Mouse (Mus musculus): ENCODE results near the gene Pparg. TPM values are rescaled to one million over a fixed set of nuclear protein-coding genes. Genes with fewer than 3 reads are reported as not detected.

Pparg gene
- polyA plus RNA-seq, 1 experiment from 2014 or later, result 17.9 TPM

DNA sequence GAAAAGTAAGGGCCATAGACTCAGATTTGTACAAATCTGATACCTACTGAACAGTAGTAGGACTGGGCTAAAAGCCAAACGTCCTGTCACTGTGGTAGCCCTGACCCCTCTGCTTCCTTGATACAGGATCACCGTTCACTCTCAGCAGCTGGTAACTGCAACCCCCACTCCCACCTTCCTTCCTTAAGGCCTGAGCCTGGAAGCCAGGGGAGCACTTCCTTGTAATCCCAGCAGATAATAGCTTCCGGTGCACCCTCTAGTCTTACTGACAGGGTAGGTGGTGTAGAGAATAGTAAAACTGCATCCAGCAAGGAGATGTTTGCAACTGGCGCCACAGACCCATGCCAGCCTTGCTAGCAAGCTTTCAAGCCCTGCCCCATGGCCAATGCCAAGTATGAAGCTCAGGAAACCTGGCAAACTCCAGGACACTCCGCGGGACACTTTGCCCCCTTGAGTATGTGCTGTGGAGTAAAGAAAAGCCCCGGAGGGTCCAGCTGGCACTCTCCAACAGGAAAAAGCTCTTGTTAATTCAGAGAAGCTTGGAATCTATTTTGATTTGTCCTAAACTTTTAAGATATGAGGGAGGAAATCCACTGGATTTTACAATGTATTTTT, 116.4 kb downstream of the Pparg start:
- 52% methylated on average over 7 of the region's 7 CpGs for WGBS
- Histone ChIP-seq H3K9ac (no peak overlapping the region), H3K4me2 (replicated peaks) (no peak overlapping the region), H3K36me3 (no peaks in the 10 kb centered on the region), H3K4me1 (replicated peaks) (peaks cover 26% of the 10 kb centered on the region), H3K27ac (no peak overlapping the region), H3K4me3 (replicated peaks) (no peak overlapping the region), H3K27me3 (replicated peaks) (no peaks in the 10 kb centered on the region), H3K9me3 (no peaks in the 10 kb centered on the region)
- no peak for ATAC-seq

DNA sequence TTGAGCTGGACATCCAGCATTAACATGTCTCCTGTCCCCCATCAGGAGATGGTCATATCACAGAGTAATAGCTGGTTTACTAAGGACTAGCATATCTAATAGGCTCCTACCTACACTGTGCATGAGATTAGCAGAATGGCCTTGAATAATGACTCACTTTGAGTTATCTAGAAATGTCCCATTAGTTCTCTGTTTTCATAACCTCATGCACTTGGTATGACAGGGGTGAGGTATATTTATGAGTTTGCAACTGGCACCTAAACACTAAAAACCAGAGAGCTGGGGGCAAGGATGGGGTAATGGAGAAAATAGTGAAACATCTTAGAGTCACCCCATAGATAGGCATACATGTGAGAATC, 119.2 kb downstream of the Pparg start:
- Histone ChIP-seq H3K36me3 (no peaks in the 10 kb centered on the region), H3K27me3 (replicated peaks) (no peaks in the 10 kb centered on the region), H3K27ac (peak overlapping the region; percentile 78), H3K4me1 (replicated peaks) (peaks cover 26% of the 10 kb centered on the region), H3K4me2 (replicated peaks) (no peak overlapping the region), H3K9me3 (no peaks in the 10 kb centered on the region), H3K4me3 (replicated peaks) (no peak overlapping the region), H3K9ac (no peak overlapping the region)
- ATAC-seq, result peak; percentile 72

DNA sequence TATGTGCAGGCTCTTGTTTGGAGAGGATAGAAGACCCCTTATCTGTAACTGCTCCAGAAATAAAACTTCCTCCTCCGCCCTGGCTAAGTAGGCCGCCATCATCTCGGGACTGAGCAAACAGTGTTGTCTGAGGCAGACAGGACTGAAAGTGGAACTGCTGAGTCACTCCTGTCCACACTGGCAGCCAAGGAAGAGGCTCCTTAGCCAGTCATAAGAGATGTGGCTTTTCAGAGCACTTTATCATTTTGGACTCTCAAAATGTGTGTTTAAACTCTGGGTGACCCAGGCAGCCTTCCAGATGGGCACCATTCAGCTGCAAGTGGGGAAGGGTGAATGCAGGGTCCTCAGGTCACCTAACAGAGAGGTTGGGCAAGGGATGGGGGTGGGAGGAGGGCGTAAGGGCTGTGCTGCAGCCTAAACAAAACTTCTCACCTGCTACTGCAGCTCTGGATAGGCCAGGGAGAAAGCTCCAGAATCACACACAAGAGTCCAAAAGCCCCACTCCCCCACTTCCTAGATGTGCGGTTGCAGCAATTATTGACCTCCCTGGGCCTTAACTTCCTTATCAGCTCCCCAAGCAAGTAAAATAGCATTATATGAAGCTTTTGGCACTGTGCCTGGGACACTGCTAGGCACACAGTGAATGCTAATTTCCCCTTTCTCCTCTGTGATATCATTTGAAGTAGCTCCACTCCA, 119.7 kb downstream of the Pparg start:
- H3K4me1 ChIP-seq (replicated peaks), result peaks cover 26% of the 10 kb centered on the region
- H3K36me3 ChIP-seq, result no peaks in the 10 kb centered on the region
- H3K4me2 ChIP-seq (replicated peaks), result peak overlapping the region; percentile 20; the same call in 1 of the 2 replicates
- peak; percentile 93 for ATAC-seq
- WGBS, result 21% methylated on average over 5 of the region's 5 CpGs
- H3K27me3 ChIP-seq (replicated peaks), result no peaks in the 10 kb centered on the region
- H3K4me3 ChIP-seq (replicated peaks), result no peak overlapping the region
- H3K9me3 ChIP-seq, result no peaks in the 10 kb centered on the region
- no peak overlapping the region for H3K9ac ChIP-seq
- H3K27ac ChIP-seq, result peak overlapping the region; percentile 78

DNA sequence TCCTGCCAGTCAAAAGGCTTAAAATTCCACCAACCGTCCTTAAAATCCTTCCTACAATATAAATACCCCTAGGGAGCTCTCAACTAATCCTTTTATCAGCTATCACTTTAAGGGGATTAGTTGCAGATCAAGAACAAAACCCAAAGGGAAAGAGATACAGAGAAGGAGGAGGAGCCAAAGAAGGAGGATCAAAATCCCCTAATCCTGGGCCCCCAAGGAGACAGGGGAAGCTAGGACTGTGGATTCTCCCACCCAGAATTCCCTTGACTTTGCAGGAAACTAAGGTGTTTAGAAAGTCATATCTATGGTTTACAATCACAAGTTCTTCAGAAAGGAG, 120.2 kb downstream of the Pparg start:
- Histone ChIP-seq H3K36me3 (no peaks in the 10 kb centered on the region), H3K4me1 (replicated peaks) (peaks cover 26% of the 10 kb centered on the region), H3K9me3 (no peaks in the 10 kb centered on the region), H3K9ac (no peak overlapping the region), H3K27me3 (replicated peaks) (no peaks in the 10 kb centered on the region), H3K4me3 (replicated peaks) (no peak overlapping the region), H3K27ac (0 out of 2 replicates have a peak overlapping the region, but pooled peaks have one; percentile 78), H3K4me2 (replicated peaks) (no peak overlapping the region)
- ATAC-seq, result no peak
- 4% methylated on average over 1 of the region's 1 CpGs for WGBS

DNA sequence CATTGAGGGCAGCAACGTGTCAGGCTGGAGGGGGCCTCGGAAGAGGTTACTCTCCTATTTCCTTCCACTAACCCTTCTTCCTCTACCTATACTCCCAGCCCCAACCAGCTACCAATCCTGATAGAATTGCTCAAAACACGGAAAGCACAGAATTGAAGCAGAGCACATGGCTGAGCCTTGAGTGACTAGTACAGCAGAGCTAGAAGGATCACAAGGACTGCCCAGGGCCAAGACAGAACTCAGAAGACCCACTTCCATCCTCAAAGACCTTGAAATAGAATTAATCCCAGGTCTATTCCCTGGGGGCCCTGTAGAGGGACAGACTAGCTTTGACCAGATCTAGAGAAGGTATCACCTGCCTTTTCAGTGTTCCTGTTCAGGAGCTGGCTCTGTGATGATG, 120.9 kb downstream of the Pparg start:
- H3K9me3 ChIP-seq, result no peaks in the 10 kb centered on the region
- H3K4me1 ChIP-seq (replicated peaks), result peaks cover 24% of the 10 kb centered on the region
- no peak for ATAC-seq
- H3K36me3 ChIP-seq, result no peaks in the 10 kb centered on the region
- no peaks in the 10 kb centered on the region for H3K27me3 ChIP-seq (replicated peaks)
- H3K9ac ChIP-seq, result no peak overlapping the region
- H3K4me2 ChIP-seq (replicated peaks), result no peak overlapping the region
- 49% methylated on average over 3 of the region's 3 CpGs for WGBS
- H3K4me3 ChIP-seq (replicated peaks), result no peak overlapping the region
- H3K27ac ChIP-seq, result peak overlapping the region; percentile 54; the same call in 1 of the 2 replicates

DNA sequence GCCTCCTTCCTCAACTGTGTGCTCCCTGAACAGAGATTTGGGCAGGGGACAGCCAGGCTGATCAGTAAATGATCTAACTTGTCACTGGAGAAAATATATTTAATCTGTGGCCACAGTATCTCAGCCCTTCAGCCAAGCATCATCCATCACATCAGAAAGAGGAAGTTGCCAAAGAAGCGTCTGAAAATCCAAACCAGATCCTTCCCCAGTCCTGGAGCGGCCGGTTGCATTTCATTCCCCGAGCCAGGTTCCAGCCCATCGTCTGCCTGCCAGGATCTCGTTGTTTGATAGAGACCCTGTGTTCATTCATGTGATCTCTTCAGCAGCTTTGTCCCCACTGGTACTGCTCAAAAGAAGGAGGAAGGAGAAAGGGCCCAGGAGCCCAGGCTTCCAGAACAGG, 124.9 kb downstream of the Pparg start:
- 49% methylated on average over 6 of the region's 6 CpGs for WGBS
- H3K36me3 ChIP-seq, result no peaks in the 10 kb centered on the region
- peaks cover 11% of the 10 kb centered on the region for H3K4me1 ChIP-seq (replicated peaks)
- ATAC-seq, result no peak
- no peaks in the 10 kb centered on the region for H3K9me3 ChIP-seq
- H3K4me3 ChIP-seq (replicated peaks), result no peak overlapping the region
- H3K27me3 ChIP-seq (replicated peaks), result no peaks in the 10 kb centered on the region
- no peak overlapping the region for H3K27ac ChIP-seq
- no peak overlapping the region for H3K9ac ChIP-seq
- no peak overlapping the region for H3K4me2 ChIP-seq (replicated peaks)

DNA sequence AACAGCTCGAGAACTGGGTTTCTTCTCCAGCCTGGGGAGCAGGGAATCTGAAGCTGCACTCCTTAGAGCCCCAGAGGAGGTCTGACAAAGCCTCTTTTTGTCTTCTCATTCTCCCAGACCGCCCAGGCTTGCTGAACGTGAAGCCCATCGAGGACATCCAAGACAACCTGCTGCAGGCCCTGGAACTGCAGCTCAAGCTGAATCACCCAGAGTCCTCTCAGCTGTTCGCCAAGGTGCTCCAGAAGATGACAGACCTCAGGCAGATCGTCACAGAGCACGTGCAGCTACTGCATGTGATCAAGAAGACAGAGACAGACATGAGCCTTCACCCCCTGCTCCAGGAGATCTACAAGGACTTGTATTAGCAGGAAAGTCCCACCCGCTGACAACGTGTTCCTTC, 129.1 kb downstream of the Pparg start:
- H3K27me3 ChIP-seq (replicated peaks), result no peaks in the 10 kb centered on the region
- H3K9ac ChIP-seq, result no peak overlapping the region
- no peaks in the 10 kb centered on the region for H3K36me3 ChIP-seq
- no peaks in the 10 kb centered on the region for H3K4me1 ChIP-seq (replicated peaks)
- H3K27ac ChIP-seq, result no peak overlapping the region
- ATAC-seq, result no peak
- 85% methylated on average over 9 of the region's 9 CpGs for WGBS
- no peak overlapping the region for H3K4me3 ChIP-seq (replicated peaks)
- no peak overlapping the region for H3K4me2 ChIP-seq (replicated peaks)
- no peaks in the 10 kb centered on the region for H3K9me3 ChIP-seq

DNA sequence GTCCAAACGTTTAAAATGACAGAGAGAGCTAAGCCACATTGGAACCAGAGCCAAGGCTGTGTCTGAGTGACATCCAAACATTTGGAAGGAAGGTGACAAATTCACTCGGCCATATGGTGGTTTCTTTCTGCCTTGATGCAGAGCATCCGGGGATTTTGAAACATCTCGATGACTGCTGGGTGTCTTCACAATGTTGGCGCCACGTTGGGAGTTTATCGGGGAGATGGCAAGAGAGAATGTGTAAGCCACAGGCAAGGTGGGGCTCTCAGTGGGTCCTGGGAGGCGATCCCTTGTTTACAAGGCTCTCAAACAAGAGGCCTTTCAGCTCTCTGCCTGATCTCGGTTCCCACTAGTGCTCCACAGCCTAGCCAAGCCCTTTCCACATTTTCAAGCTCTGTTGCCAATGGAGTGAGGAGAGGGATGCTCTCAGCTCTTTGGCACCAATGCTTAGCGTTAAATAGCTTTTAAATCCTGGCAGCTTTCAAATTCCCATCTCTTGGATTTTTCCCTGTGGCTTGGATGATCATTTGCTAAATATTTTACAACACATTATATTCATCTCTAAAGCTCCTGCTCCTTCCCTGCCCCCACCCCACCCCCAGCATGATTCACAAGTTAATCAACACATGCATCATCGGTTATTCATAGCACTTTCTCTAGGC, 132.3 kb downstream of the Pparg start:
- Histone ChIP-seq H3K4me3 (replicated peaks) (no peak overlapping the region), H3K4me2 (replicated peaks) (no peak overlapping the region), H3K27ac (no peak overlapping the region), H3K27me3 (replicated peaks) (no peaks in the 10 kb centered on the region), H3K4me1 (replicated peaks) (no peaks in the 10 kb centered on the region), H3K9ac (no peak overlapping the region), H3K36me3 (no peaks in the 10 kb centered on the region), H3K9me3 (no peaks in the 10 kb centered on the region)
- ATAC-seq, result no peak
- WGBS, result 47% methylated on average over 11 of the region's 11 CpGs

DNA sequence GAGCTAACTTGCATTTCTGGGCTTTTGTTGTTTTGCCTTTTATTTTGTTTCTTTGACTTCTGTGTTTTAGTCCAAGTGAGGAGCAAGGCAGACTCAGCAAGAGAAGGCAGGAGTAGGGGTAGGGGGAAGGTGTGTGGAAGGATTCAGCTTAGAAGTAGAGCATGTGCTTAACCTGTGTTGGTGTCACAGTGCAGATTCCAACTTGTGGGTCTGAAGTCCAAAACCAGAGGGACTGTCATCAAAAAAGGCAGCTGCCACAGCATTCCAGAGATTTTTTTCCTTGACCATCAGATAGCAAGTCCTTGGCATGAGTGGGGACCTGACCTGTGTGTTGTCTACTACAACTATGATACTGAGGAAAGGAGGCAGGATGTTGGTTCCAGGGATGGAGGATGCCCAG, 133.1 kb downstream of the Pparg start:
- H3K9ac ChIP-seq, result no peak overlapping the region
- no peak overlapping the region for H3K4me2 ChIP-seq (replicated peaks)
- no peaks in the 10 kb centered on the region for H3K4me1 ChIP-seq (replicated peaks)
- no peaks in the 10 kb centered on the region for H3K9me3 ChIP-seq
- no peak overlapping the region for H3K27ac ChIP-seq
- H3K27me3 ChIP-seq (replicated peaks), result no peaks in the 10 kb centered on the region
- ATAC-seq, result no peak
- H3K4me3 ChIP-seq (replicated peaks), result no peak overlapping the region
- no peaks in the 10 kb centered on the region for H3K36me3 ChIP-seq

DNA sequence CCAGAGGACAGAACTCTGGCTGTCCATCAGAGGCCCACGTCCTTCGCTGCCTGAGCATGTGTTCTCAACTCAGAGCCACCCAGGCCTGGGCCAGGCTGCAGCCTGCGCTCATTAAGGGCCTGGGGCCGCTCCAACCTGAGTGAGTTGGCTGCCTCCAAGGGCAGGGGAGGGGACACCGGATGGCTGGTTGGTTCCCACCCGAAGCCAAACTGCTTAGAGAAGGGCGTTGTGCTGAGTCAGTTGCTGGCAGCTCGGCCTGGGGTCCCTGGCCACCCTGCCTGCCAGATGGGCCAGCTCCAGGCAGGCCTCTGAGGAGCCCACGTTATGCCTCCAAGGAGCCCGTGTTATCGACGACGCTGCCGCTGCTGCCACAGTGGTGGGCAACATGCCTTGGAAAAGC, 138.8 kb downstream of the Pparg start:
- Histone ChIP-seq H3K4me2 (replicated peaks) (no peak overlapping the region), H3K27ac (no peak overlapping the region), H3K9me3 (no peaks in the 10 kb centered on the region), H3K27me3 (replicated peaks) (no peaks in the 10 kb centered on the region), H3K9ac (no peak overlapping the region), H3K4me1 (replicated peaks) (peaks cover 12% of the 10 kb centered on the region), H3K36me3 (no peaks in the 10 kb centered on the region), H3K4me3 (replicated peaks) (no peak overlapping the region)
- WGBS, result 77% methylated on average over 14 of the region's 14 CpGs
- no peak for ATAC-seq

DNA sequence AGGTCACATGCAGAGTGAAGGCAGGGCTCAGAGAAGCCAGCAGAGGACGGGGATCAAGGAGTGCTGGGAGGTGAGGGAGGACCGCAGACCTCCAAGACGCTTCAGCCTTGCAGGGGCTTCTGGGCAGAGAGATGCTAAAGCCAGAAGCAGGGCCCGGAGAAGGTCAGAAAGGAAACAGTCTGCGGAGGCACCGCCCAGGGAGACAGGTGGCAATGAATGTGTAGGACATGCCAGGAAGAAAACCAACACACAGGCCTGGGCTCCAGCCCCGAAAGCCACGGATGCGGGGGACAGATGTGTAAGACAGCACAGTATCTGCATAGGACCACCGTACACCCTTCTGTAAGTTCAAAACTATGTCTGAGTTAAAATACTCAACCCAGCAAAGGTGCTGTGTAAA, 139.5 kb downstream of the Pparg start:
- Histone ChIP-seq H3K36me3 (no peaks in the 10 kb centered on the region), H3K4me2 (replicated peaks) (no peak overlapping the region), H3K9ac (no peak overlapping the region), H3K27ac (no peak overlapping the region), H3K4me1 (replicated peaks) (peaks cover 16% of the 10 kb centered on the region), H3K27me3 (replicated peaks) (no peaks in the 10 kb centered on the region), H3K4me3 (replicated peaks) (no peak overlapping the region), H3K9me3 (no peaks in the 10 kb centered on the region)
- no peak for ATAC-seq
- WGBS, result 86% methylated on average over 10 of the region's 10 CpGs

DNA sequence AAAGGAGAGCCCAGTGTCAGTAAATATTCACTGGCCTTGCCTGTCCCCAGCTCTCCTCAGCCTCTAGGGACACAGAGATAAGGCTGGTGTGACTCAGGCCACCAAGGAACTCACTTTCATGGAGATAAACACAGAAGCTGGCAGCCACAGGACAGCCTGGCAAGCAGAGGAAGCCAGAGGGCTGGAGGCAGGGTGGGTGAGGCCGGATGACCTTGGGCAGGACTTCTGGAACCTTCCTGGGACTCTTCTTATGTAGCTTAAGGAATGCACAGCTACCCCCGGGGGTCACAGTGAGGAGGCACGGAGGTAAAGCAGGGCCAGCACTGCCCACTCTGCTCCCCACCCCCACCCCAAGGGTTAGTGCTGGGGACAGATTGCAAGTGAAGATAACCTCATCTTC, 140.4 kb downstream of the Pparg start:
- H3K9ac ChIP-seq, result no peak overlapping the region

DNA sequence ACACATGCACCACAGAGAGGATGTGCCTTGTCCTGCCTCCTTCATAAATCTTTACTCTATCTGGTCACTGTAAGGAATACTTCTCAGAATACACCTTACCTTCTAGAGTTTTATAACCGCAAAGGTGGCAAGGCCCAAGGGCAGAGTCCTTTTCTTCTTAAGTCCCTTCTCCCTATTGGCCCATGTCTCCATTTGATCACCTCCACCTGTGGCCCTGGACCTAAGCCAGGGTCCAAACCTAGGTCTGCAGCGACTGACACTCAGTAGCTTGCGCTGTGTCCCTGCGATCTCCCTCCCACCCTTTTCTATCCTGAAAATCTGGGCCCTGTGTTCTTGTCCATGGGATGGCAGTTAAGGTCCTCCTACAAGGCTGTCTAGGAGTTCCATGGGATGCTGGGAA, 142.3 kb downstream of the Pparg start:
- no peak overlapping the region for H3K4me3 ChIP-seq (replicated peaks)
- no peak overlapping the region for H3K4me2 ChIP-seq (replicated peaks)
- H3K9ac ChIP-seq, result no peak overlapping the region
- peak overlapping the region; percentile 82 for H3K27ac ChIP-seq
- 85% methylated on average over 4 of the region's 4 CpGs for WGBS
- H3K36me3 ChIP-seq, result no peaks in the 10 kb centered on the region
- H3K9me3 ChIP-seq, result no peaks in the 10 kb centered on the region
- no peaks in the 10 kb centered on the region for H3K27me3 ChIP-seq (replicated peaks)
- peaks cover 16% of the 10 kb centered on the region for H3K4me1 ChIP-seq (replicated peaks)
- peak; percentile 65 for ATAC-seq

More for the DNA sequence above, 140.4 kb downstream of the Pparg start:
- 39% methylated on average over 3 of the region's 3 CpGs for WGBS
- no peak overlapping the region for H3K27ac ChIP-seq
- no peaks in the 10 kb centered on the region for H3K27me3 ChIP-seq (replicated peaks)
- no peak overlapping the region for H3K4me2 ChIP-seq (replicated peaks)
- H3K4me1 ChIP-seq (replicated peaks), result peaks cover 16% of the 10 kb centered on the region
- no peak overlapping the region for H3K4me3 ChIP-seq (replicated peaks)
- H3K36me3 ChIP-seq, result no peaks in the 10 kb centered on the region
- ATAC-seq, result no peak
- no peaks in the 10 kb centered on the region for H3K9me3 ChIP-seq

Data from intestine, embryonic 15.5 days (tissue).